Mouse (Mus musculus) heart, embryonic 15.5 days (tissue): ENCODE data around the gene Cdk14. TPM values are rescaled to one million over a fixed set of nuclear protein-coding genes. Genes with fewer than 3 reads are reported as not detected.
A peak's percentile ranks its signal among the peaks of the same experiment; 100 is the strongest.

ENCODE experiments used
- ATAC-seq: fragments of 200-750 bp; cut with Nextera tagmentation; replicated peaks from 2 replicates; pipeline ENCODE4 v1.8.0; 2017; ENCODE audit warnings: low read depth, moderate TSS enrichment; ENCODE audit not compliant: insufficient number of reproducible peaks, insufficient read depth, low FRiP score
- H3K27ac ChIP-seq: fragments of 300-500 bp; sonication (generic); 2 replicates; pipeline ENCODE4 v1.5.1; 2015; ENCODE audit warnings: mild to moderate bottlenecking, inconsistent platforms
- H3K27me3 ChIP-seq: fragments of 300-500 bp; sonication (generic); 2 replicates; pipeline ENCODE4 v1.6.1; 2015; ENCODE audit warnings: inconsistent platforms
- H3K36me3 ChIP-seq: fragments of 300-500 bp; sonication (generic); 2 replicates; pipeline ENCODE4 v1.6.1; 2015; ENCODE audit warnings: mild to moderate bottlenecking, inconsistent platforms
- H3K4me1 ChIP-seq: fragments of 300-500 bp; sonication (generic); replicated peaks from 2 replicates; pipeline ENCODE4 v1.6.1; 2015; ENCODE audit warnings: inconsistent platforms
- H3K4me2 ChIP-seq: fragments of 300-500 bp; sonication (generic); 2 replicates; pipeline ENCODE4 v1.6.1; 2015; ENCODE audit warnings: inconsistent platforms, mild to moderate bottlenecking, moderate library complexity
- H3K4me3 ChIP-seq: fragments of 300-500 bp; sonication (generic); 2 replicates; pipeline ENCODE4 v1.5.1; 2015; ENCODE audit warnings: mild to moderate bottlenecking, inconsistent platforms
- H3K9ac ChIP-seq: fragments of 300-500 bp; sonication (generic); 2 replicates; pipeline ENCODE4 v1.6.1; 2015; ENCODE audit warnings: mild to moderate bottlenecking, inconsistent platforms
- H3K9me3 ChIP-seq: fragments of 300-500 bp; sonication (generic); replicated peaks from 2 replicates; pipeline ENCODE4 v1.6.1; 2016; ENCODE audit warnings: inconsistent platforms
- WGBS: fragments of 180-500 bp; shearing (Covaris S2); methylation state at CpG from one replicate; pipeline ENCODE4 v1.1.7; 2015; ENCODE audit warnings: mixed read lengths; 5-methylcytosine and 5-hydroxymethylcytosine counted together
- polyA plus RNA-seq: library from polyadenylated mRNA; unstranded; fragments of >200 nt; fragmentation: Nextera tagmentation; extraction: Ambion mirVana; gene quantifications from 2 replicates; pipeline ENCODE4 v1.2.1, GENCODE M21; 2015

Gene Cdk14
- polyA plus RNA-seq, 1 experiment from 2014 or later, result 12.0 TPM

DNA sequence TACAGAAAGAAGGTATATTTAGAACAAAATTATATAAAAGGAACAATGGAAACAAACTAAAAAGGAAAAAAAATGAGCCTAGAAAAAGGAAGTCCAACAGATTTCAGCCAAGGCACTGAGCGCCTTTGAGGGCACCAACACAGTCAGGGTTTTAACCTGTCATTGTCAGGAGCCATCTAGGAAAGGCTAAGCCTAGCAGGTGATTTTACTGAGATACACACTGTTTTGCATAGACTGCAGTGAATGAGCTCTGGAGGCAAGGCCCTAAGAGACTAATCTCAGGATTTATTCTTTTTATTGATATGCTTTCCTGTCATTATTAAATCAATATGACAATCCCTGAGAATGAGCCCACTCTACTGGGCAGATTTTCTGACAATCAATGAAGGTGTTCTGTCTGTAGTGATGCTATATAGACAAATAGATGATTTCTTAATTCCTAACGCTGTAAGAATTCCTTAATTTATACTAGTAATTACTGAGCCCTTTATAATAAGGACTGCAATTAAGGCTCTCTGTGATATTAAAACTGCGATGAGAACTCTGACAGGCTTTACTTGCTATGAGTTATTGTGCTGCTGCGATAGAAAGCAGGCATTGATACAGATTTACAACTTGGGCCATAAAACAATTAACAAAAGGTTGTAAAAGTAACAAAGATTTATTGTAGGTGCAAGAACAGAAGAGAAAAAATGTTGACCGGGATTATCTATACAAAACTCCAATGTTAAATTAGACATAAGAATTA, 303.2 kb downstream of the Cdk14 start:
- no peaks in the 10 kb centered on the region for H3K4me1 ChIP-seq
- no peak overlapping the region for H3K4me3 ChIP-seq
- 86% methylated on average over 5 of the region's 5 CpGs for WGBS
- H3K9ac ChIP-seq, result no peak overlapping the region
- no peaks in the 10 kb centered on the region for H3K36me3 ChIP-seq
- no peak overlapping the region for H3K4me2 ChIP-seq
- H3K27ac ChIP-seq, result no peak overlapping the region
- no peak for ATAC-seq
- no peaks in the 10 kb centered on the region for H3K27me3 ChIP-seq
- H3K9me3 ChIP-seq, result no peaks in the 10 kb centered on the region

- ATAC-seq, result no peak
- 80% methylated on average over 1 of the region's 1 CpGs for WGBS
- H3K27me3 ChIP-seq, result no peaks in the 10 kb centered on the region
- peaks cover 9% of the 10 kb centered on the region for H3K4me1 ChIP-seq
- H3K4me3 ChIP-seq, result no peak overlapping the region
- H3K9me3 ChIP-seq, result no peaks in the 10 kb centered on the region
- H3K4me2 ChIP-seq, result no peak overlapping the region
- no peak overlapping the region for H3K9ac ChIP-seq
- no peaks in the 10 kb centered on the region for H3K36me3 ChIP-seq
- H3K27ac ChIP-seq, result no peak overlapping the region
Measured at GRCm38 (mm10) chr5:5115546-5115945, 304.6 kb downstream of the Cdk14 start.

DNA sequence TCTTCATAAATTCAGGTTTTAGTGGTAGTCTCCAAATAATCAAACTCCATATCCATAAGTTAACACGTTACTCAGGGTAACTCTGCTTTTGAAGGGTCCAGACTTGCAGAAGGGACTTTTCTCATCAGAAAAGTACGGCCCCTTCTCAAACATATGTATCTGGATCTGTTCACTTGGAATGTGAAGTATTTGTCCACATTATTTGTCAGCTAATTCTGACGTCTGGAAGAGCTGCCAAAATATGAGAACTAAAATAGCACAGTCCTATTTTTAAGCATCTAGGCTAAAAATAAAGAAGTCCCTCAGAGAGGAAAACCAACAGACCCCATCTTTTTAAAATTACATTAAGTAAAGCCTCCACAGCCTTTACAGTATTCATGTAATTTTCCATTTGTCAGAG, 310.5 kb downstream of the Cdk14 start:
- Histone ChIP-seq H3K4me2 (no peak overlapping the region), H3K4me3 (no peak overlapping the region), H3K9me3 (no peaks in the 10 kb centered on the region), H3K27me3 (no peaks in the 10 kb centered on the region), H3K4me1 (peaks cover 26% of the 10 kb centered on the region), H3K27ac (peak overlapping the region; percentile 72), H3K9ac (no peak overlapping the region), H3K36me3 (no peaks in the 10 kb centered on the region)
- ATAC-seq, result no peak
- 16% methylated on average over 3 of the region's 3 CpGs for WGBS

- H3K27ac ChIP-seq, result peak overlapping the region; percentile 72
- WGBS, result 79% methylated on average over 3 of the region's 3 CpGs
Measured at GRCm38 (mm10) chr5:5109017-5109416, 311.1 kb downstream of the Cdk14 start.

GRCm38 (mm10) chr5:5096248-5096915, 323.7 kb downstream of the Cdk14 start:
- Histone ChIP-seq H3K9me3 (no peaks in the 10 kb centered on the region), H3K9ac (no peak overlapping the region), H3K4me3 (no peak overlapping the region), H3K4me2 (no peak overlapping the region), H3K27me3 (no peaks in the 10 kb centered on the region), H3K36me3 (no peaks in the 10 kb centered on the region), H3K27ac (no peak overlapping the region), H3K4me1 (no peaks in the 10 kb centered on the region)
- 54% methylated on average over 3 of the region's 3 CpGs for WGBS
- no peak for ATAC-seq

More at GRCm38 (mm10) chr5:5109017-5109416, 311.1 kb downstream of the Cdk14 start:
- ATAC-seq, result no peak
- Histone ChIP-seq H3K9ac (no peak overlapping the region), H3K4me2 (no peak overlapping the region), H3K9me3 (no peaks in the 10 kb centered on the region), H3K4me1 (peaks cover 26% of the 10 kb centered on the region), H3K36me3 (no peaks in the 10 kb centered on the region), H3K27me3 (no peaks in the 10 kb centered on the region), H3K4me3 (no peak overlapping the region)

DNA sequence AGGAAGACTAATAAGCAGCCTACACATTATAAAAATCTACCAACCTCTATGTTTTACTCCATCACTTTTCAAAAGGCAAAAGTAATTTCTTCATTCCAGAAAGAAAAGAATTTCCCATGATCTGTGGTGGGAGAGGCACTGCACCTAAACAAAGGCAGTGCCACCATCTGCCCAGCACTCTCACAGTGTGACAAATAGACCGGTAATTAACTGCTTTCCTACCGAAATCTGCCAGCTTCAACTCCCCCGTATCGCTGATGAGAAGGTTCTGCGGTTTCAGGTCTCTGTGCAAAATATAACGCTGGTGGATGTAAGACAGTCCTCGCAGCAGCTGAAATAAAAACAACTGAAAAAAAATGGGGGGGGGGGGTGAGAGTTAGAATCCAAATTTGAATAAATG, 327.4 kb downstream of the Cdk14 start:
- Histone ChIP-seq H3K9ac (no peak overlapping the region), H3K27ac (no peak overlapping the region), H3K9me3 (no peaks in the 10 kb centered on the region), H3K36me3 (no peaks in the 10 kb centered on the region), H3K4me3 (no peak overlapping the region), H3K4me1 (no peaks in the 10 kb centered on the region), H3K27me3 (no peaks in the 10 kb centered on the region), H3K4me2 (no peak overlapping the region)
- 86% methylated on average over 7 of the region's 7 CpGs for WGBS
- ATAC-seq, result no peak

DNA sequence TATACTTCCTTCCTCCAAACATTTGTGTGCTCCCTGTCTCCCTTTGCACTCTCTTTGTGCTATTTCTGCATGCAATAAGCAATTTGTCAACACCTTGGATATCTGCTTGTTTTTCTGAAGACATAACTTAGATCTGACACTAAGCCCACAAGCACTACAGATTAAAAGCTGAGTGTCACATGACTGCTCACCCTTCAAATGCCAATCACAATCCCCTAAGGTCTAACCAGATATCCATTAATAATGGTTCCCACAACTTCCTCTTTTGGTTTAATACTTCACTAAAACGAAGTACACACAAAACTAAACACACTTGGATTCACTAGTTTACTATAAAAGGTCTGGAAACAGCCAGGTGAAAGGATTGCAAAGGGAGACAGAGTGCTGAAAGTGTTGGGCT, 348.6 kb downstream of the Cdk14 start:
- Histone ChIP-seq H3K27me3 (no peaks in the 10 kb centered on the region), H3K36me3 (no peaks in the 10 kb centered on the region), H3K4me1 (peaks cover 8% of the 10 kb centered on the region; the same call in 1 of the 2 replicates), H3K4me2 (no peak overlapping the region), H3K9me3 (no peaks in the 10 kb centered on the region), H3K27ac (no peak overlapping the region), H3K4me3 (no peak overlapping the region), H3K9ac (no peak overlapping the region)
- ATAC-seq, result no peak
- 42% methylated on average over 1 of the region's 1 CpGs for WGBS

DNA sequence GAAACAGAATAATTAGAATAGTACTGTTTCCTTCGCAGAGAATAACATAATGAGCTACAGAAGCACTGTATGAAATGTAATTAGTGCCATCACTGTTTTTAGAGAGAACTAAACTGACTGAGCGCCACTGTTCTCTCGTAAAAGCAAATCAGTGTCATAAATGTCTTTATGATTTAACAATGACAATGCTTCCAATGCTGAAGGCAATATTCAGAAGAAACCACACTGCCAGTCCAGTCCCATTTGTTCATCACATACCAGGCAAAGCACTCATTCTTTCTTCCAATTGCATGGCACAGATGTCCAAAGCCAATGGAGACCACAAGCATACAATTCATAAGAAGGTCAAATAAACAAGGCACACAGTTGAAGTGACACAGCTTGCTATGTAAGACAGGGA, 355.4 kb downstream of the Cdk14 start:
- 89% methylated on average over 3 of the region's 3 CpGs for WGBS
- Histone ChIP-seq H3K36me3 (no peaks in the 10 kb centered on the region), H3K4me2 (no peak overlapping the region), H3K9me3 (no peaks in the 10 kb centered on the region), H3K4me1 (no peaks in the 10 kb centered on the region), H3K9ac (no peak overlapping the region), H3K27me3 (no peaks in the 10 kb centered on the region), H3K4me3 (no peak overlapping the region), H3K27ac (no peak overlapping the region)
- ATAC-seq, result no peak

DNA sequence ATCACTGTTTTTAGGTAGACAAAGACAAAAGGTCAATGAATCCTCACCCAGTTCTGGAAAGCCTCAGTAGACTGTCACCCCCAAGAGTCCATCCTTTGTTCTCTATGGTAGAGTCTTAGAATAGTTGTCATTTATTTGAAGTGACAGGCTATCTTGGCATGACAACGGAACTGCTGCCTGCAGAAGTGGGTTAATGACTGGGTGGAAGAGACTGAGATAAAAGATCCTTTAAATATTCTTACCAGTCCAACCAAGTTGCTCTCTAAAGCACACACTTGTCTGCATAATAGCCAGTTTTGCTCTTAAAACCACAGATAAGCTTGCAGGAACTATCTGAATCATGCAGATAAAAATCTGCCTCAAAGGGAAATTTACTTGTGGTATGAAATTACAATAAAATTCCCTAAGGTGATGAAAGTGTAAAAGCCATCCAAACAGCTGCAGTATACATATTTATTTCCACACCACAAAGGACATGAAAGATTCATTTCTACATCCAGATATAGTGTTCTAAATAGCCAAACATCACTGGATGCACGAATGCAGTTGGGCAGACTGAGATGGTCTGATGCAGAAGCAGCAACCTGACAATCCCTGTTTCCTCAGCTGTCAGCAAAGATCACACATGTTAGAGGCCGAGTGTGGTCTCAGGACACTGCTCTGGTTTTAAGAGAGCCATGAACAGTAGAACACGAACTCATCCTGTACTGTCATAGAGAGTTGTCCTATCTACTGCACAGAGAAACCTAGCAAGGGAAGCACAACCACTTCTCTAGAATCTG, 363.8 kb downstream of the Cdk14 start:
- H3K4me2 ChIP-seq, result no peak overlapping the region
- no peak for ATAC-seq
- peak overlapping the region; percentile 12; the same call in 1 of the 2 replicates for H3K27ac ChIP-seq

GRCm38 (mm10) chr5:5055494-5055893, 364.6 kb downstream of the Cdk14 start:
- H3K9ac ChIP-seq, result no peak overlapping the region
- H3K9me3 ChIP-seq, result no peaks in the 10 kb centered on the region
- WGBS, result 28% methylated on average over 1 of the region's 1 CpGs
- H3K4me3 ChIP-seq, result no peak overlapping the region
- H3K36me3 ChIP-seq, result no peaks in the 10 kb centered on the region
- H3K27ac ChIP-seq, result 0 out of 2 replicates have a peak overlapping the region, but pooled peaks have one; percentile 12
- no peak overlapping the region for H3K4me2 ChIP-seq
- no peak for ATAC-seq
- H3K27me3 ChIP-seq, result no peaks in the 10 kb centered on the region
- H3K4me1 ChIP-seq, result peaks cover 12% of the 10 kb centered on the region

More for the DNA sequence above, 363.8 kb downstream of the Cdk14 start:
- Histone ChIP-seq H3K9me3 (no peaks in the 10 kb centered on the region), H3K27me3 (no peaks in the 10 kb centered on the region), H3K4me3 (no peak overlapping the region), H3K4me1 (peaks cover 12% of the 10 kb centered on the region), H3K36me3 (no peaks in the 10 kb centered on the region), H3K9ac (no peak overlapping the region)
- 33% methylated on average over 4 of the region's 4 CpGs for WGBS

- H3K4me2 ChIP-seq, result no peak overlapping the region
- ATAC-seq, result no peak
- H3K4me1 ChIP-seq, result peaks cover 12% of the 10 kb centered on the region
- no peaks in the 10 kb centered on the region for H3K27me3 ChIP-seq
- H3K9ac ChIP-seq, result no peak overlapping the region
- H3K4me3 ChIP-seq, result no peak overlapping the region
- H3K9me3 ChIP-seq, result no peaks in the 10 kb centered on the region
- WGBS, result 24% methylated on average over 1 of the region's 1 CpGs
- no peak overlapping the region for H3K27ac ChIP-seq
- no peaks in the 10 kb centered on the region for H3K36me3 ChIP-seq
Measured at GRCm38 (mm10) chr5:5054270-5054669, 365.8 kb downstream of the Cdk14 start.
